Mouse (Mus musculus): ENCODE measurements around the gene Ick. TPM values are rescaled to one million over a fixed set of nuclear protein-coding genes. Genes with fewer than 3 reads are reported as not detected.
"Not testable (repeated sequence)": the region's sequence is repeated elsewhere in the genome, so short reads cannot be mapped to it uniquely, and the experiment has no call there.

The Ick gene
- total RNA-seq, 2 experiments from 2014 or later: 13.7 to 15.3 TPM

GRCm38 (mm10) chr9:78178197-78178596 is 69.2 kb downstream of the Ick start:
- no peak for DNase-seq
- intact Hi-C loops (cut with DNase I): loop anchor here (10.0 kb wide), 1 partner anchor 263 kb away; the partner anchor contains the start of gene Elovl5

- intact Hi-C loops (cut with DNase I): loop anchor here (10.0 kb wide), 1 partner anchor 264 kb away; the partner anchor contains the start of gene Elovl5
- DNase-seq: no peak
Measured at GRCm38 (mm10) chr9:78179071-78179470, 70.1 kb downstream of the Ick start.

GRCm38 (mm10) chr9:78182474-78182873 is 73.5 kb downstream of the Ick start, which contains the start of gene Gsta4:
Gene Gsta4 (plus strand): TSS chr9:78182774.
- DNase-seq; intact Hi-C loops (cut with DNase I): not testable (repeated sequence)

GRCm38 (mm10) chr9:78185686-78186085 is 76.7 kb downstream of the Ick start:
- DNase-seq: no peak
- intact Hi-C loops (cut with DNase I): no loop called here

- intact Hi-C loops (cut with DNase I): no loop called here
Measured at GRCm38 (mm10) chr9:78188910-78189309, 79.9 kb downstream of the Ick start.

GRCm38 (mm10) chr9:78190651-78191634 is 82.0 kb downstream of the Ick start:
- intact Hi-C loops (cut with DNase I): loop anchor here (2.0 kb wide), 1 partner anchor 14 kb away; no protein-coding TSS in a partner anchor
- DNase-seq: no peak

More at GRCm38 (mm10) chr9:78188910-78189309, 79.9 kb downstream of the Ick start:
- no peak for DNase-seq

GRCm38 (mm10) chr9:78191736-78192135 is 82.7 kb downstream of the Ick start:
- peak in 1 of 2 experiments; percentile 42 for DNase-seq
- intact Hi-C loops (cut with DNase I): loop anchor here (1.0 to 2.0 kb wide), 2 partner anchors 15 to 78 kb away; no protein-coding TSS in a partner anchor

GRCm38 (mm10) chr9:78193902-78194597 is 85.1 kb downstream of the Ick start:
- DNase-seq: peak; percentile 39 to 40
- intact Hi-C loops (cut with DNase I): no loop called here

- intact Hi-C loops (cut with DNase I): no loop called here
- no peak for DNase-seq
Measured at GRCm38 (mm10) chr9:78195034-78195433, 86.0 kb downstream of the Ick start.

GRCm38 (mm10) chr9:78197801-78198200 is 88.8 kb downstream of the Ick start:
- DNase-seq: no peak
- intact Hi-C loops (cut with DNase I): no loop called here

GRCm38 (mm10) chr9:78204194-78204593 is 95.2 kb downstream of the Ick start:
- intact Hi-C loops (cut with DNase I): no loop called here
- DNase-seq: no peak

- no peak for DNase-seq
- intact Hi-C loops (cut with DNase I): no loop called here
Measured at GRCm38 (mm10) chr9:78208956-78209355, 100.0 kb downstream of the Ick start.

- intact Hi-C loops (cut with DNase I): no loop called here
Measured at GRCm38 (mm10) chr9:78210079-78210478, 101.1 kb downstream of the Ick start.

GRCm38 (mm10) chr9:78210821-78211220 is 101.8 kb downstream of the Ick start:
- no peak for DNase-seq
- intact Hi-C loops (cut with DNase I): no loop called here

More at GRCm38 (mm10) chr9:78210079-78210478, 101.1 kb downstream of the Ick start:
- DNase-seq: no peak

GRCm38 (mm10) chr9:78211521-78211920 is 102.5 kb downstream of the Ick start:
- intact Hi-C loops (cut with DNase I): no loop called here
- DNase-seq: no peak

- intact Hi-C loops (cut with DNase I): no loop called here
- peak in 1 of 2 experiments; percentile 25 for DNase-seq
Measured at GRCm38 (mm10) chr9:78212341-78213049, 103.5 kb downstream of the Ick start.

GRCm38 (mm10) chr9:78217074-78217473 is 108.1 kb downstream of the Ick start:
- intact Hi-C loops (cut with DNase I): no loop called here
- no peak for DNase-seq

All from heart, postnatal 36 days (tissue).